Mouse (Mus musculus) mouse trophoblast stem cell (cell line): ENCODE data around the gene Slc25a42.

ENCODE experiments used
- in situ Hi-C, 2 experiments: fragments of 300-500 bp; cut with MseI, MboI; formaldehyde crosslinking; loops; 2 replicates in 1 of 2; 3 replicates in 1 of 2; pipeline ENCODE4 v1.15.1; 2025

Gene Slc25a42

GRCm38 (mm10) chr8:70215092-70215491 is 3.0 kb upstream of the Slc25a42 start:
- in situ Hi-C loops: no loop called here

- in situ Hi-C loops: no loop called here
Measured at GRCm38 (mm10) chr8:70214411-70214810, 2.3 kb upstream of the Slc25a42 start.

- in situ Hi-C loops: no loop called here
Measured at GRCm38 (mm10) chr8:70211726-70212111, 386 bp downstream of the Slc25a42 start.

GRCm38 (mm10) chr8:70211275-70211674 is 830 bp downstream of the Slc25a42 start:
- in situ Hi-C loops: no loop called here

- in situ Hi-C loops: no loop called here
Measured at GRCm38 (mm10) chr8:70210538-70210937, 1.6 kb downstream of the Slc25a42 start.

- in situ Hi-C loops: no loop called here
Measured at GRCm38 (mm10) chr8:70208130-70208529, 4.0 kb downstream of the Slc25a42 start.

- in situ Hi-C loops: no loop called here
Measured at GRCm38 (mm10) chr8:70204757-70205156, 7.3 kb downstream of the Slc25a42 start.

GRCm38 (mm10) chr8:70203072-70203471 is 9.0 kb downstream of the Slc25a42 start:
- in situ Hi-C loops: no loop called here

- in situ Hi-C loops: no loop called here
Measured at GRCm38 (mm10) chr8:70201417-70201816, 10.7 kb downstream of the Slc25a42 start.

GRCm38 (mm10) chr8:70200098-70200681 is 11.9 kb downstream of the Slc25a42 start:
- in situ Hi-C loops: no loop called here

- in situ Hi-C loops: no loop called here
Measured at GRCm38 (mm10) chr8:70197603-70198002, 14.5 kb downstream of the Slc25a42 start.

GRCm38 (mm10) chr8:70195762-70196161 is 16.3 kb downstream of the Slc25a42 start:
- in situ Hi-C loops: no loop called here

- in situ Hi-C loops: no loop called here
Measured at GRCm38 (mm10) chr8:70194191-70194590, 17.9 kb downstream of the Slc25a42 start.

- in situ Hi-C loops: no loop called here
Measured at GRCm38 (mm10) chr8:70193238-70193637, 18.9 kb downstream of the Slc25a42 start.

- in situ Hi-C loops: no loop called here
Measured at GRCm38 (mm10) chr8:70188707-70189106, 23.4 kb downstream of the Slc25a42 start.

GRCm38 (mm10) chr8:70183194-70183593 is 28.9 kb downstream of the Slc25a42 start:
- in situ Hi-C loops: no loop called here

GRCm38 (mm10) chr8:70181903-70182252 is 30.2 kb downstream of the Slc25a42 start:
- in situ Hi-C loops: no loop called here

- in situ Hi-C loops: no loop called here
Measured at GRCm38 (mm10) chr8:70181212-70181902, 30.7 kb downstream of the Slc25a42 start.

- in situ Hi-C loops: no loop called here
Measured at GRCm38 (mm10) chr8:70179082-70179481, 33.0 kb downstream of the Slc25a42 start.

GRCm38 (mm10) chr8:70178231-70178630 is 33.9 kb downstream of the Slc25a42 start:
- in situ Hi-C loops: no loop called here

- in situ Hi-C loops: no loop called here
Measured at GRCm38 (mm10) chr8:70174079-70174478, 38.0 kb downstream of the Slc25a42 start.

- in situ Hi-C loops: no loop called here
Measured at GRCm38 (mm10) chr8:70173320-70173719, 38.8 kb downstream of the Slc25a42 start.

GRCm38 (mm10) chr8:70172043-70172681 is 39.9 kb downstream of the Slc25a42 start, which contains the start of gene Tmem161a:
Gene Tmem161a, plus strand, starts transcription at chr8:70172356.
- in situ Hi-C loops: no loop called here
